Comparison of ENCODE assay signal across 8 mouse cellular contexts in the genomic region with DNA sequence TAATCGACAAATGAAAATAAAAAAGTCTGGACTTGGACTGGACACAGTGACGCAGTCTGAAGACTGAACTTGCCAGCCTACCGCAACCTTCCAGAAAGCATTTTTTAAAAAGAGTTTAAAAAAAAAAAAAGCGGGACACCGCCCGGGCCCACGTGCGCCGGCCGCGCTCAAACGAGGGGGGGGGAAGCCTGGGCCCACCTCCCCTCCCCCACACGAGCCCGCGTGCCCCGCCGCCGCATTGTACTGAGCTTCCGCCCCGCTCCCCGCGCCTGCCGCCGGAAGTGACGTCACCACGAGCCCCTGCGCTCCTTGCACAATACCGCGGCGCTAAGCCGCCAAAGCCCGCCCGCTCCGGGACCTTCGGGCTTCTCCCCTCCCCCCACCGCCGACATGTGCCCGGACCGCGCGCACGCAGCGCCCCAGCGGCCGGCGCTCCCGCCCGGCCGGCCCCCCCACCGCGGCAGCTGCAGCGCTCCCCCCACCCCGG. TPM values are rescaled to one million over a fixed set of nuclear protein-coding genes. Genes with fewer than 3 reads are reported as not detected.
DNase-seq lines count a peak whose midpoint lies in the region; ATAC-seq and TF ChIP-seq lines count a peak whose summit lies in the region.

No protein-coding gene starts in this region.

- DNase-seq in 3T3-L1 (ENCODE audit: low read depth, low spot score) = peak; percentile 90
- DNase-seq in adrenal gland, postnatal 4 days (ENCODE audit: low spot score in 2 of 2) = peak; percentile 88 to 92
- peak; percentile 96 for DNase-seq in embryonic facial prominence, embryonic 14.5 days (ENCODE audit: low spot score)
- DNase-seq in heart, adult 9 months (ENCODE audit: low spot score in 2 of 2) = peak; percentile 94 to 95
- peak; percentile 95 for DNase-seq in midbrain, postnatal 0 days (ENCODE audit: low spot score)
- peak; percentile 89 to 96 for DNase-seq in spleen, postnatal 10 days (ENCODE audit: low spot score in 2 of 2)

- WGBS in embryonic facial prominence, embryonic 14.5 days = 0% methylated on average over 14 of the region's 53 CpGs
- under 1% methylated on average over 38 of the region's 53 CpGs for WGBS in kidney, embryonic 14.5 days
- under 1% methylated on average over 49 of the region's 53 CpGs for WGBS in limb, embryonic 15.5 days
- WGBS in midbrain, postnatal 0 days = 2% methylated on average over 42 of the region's 53 CpGs

- H3K4me1 ChIP-seq in embryonic facial prominence, embryonic 14.5 days (ENCODE audit: control insufficient read depth, insufficient read depth, low read length) = no peaks in the 10 kb centered on the region
- H3K4me1 ChIP-seq in kidney, embryonic 14.5 days (ENCODE audit: control insufficient read depth, insufficient read depth, low read length) = peaks cover 5% of the 10 kb centered on the region
- H3K4me1 ChIP-seq in limb, embryonic 15.5 days = peaks cover 21% of the 10 kb centered on the region
- peaks cover 2% of the 10 kb centered on the region; the same call in 1 of the 2 replicates for H3K4me1 ChIP-seq in midbrain, postnatal 0 days (ENCODE audit: insufficient read depth, low read length)

- H3K27me3 ChIP-seq in embryonic facial prominence, embryonic 14.5 days (replicated peaks; ENCODE audit: control insufficient read depth, insufficient read depth, low read length) = no peaks in the 10 kb centered on the region
- H3K27me3 ChIP-seq in kidney, embryonic 14.5 days (ENCODE audit: control insufficient read depth, insufficient read depth, low read length) = no peaks in the 10 kb centered on the region
- H3K27me3 ChIP-seq in limb, embryonic 15.5 days = no peaks in the 10 kb centered on the region
- H3K27me3 ChIP-seq in midbrain, postnatal 0 days (ENCODE audit: insufficient read depth, low read length) = no peaks in the 10 kb centered on the region

- no peaks in the 10 kb centered on the region for H3K9me3 ChIP-seq in embryonic facial prominence, embryonic 14.5 days (ENCODE audit: control insufficient read depth, low read length)
- no peaks in the 10 kb centered on the region for H3K9me3 ChIP-seq in kidney, embryonic 14.5 days (ENCODE audit: control insufficient read depth, low read length)
- no peaks in the 10 kb centered on the region for H3K9me3 ChIP-seq in limb, embryonic 15.5 days
- H3K9me3 ChIP-seq in midbrain, postnatal 0 days (ENCODE audit: low read length) = no peaks in the 10 kb centered on the region

- H3K27ac ChIP-seq in embryonic facial prominence, embryonic 14.5 days (replicated peaks; ENCODE audit: low read depth, low read length) = peak overlapping the region; percentile 100
- H3K27ac ChIP-seq in kidney, embryonic 14.5 days (ENCODE audit: low read depth, low read length) = peak overlapping the region; percentile 99
- peak overlapping the region; percentile 100 for H3K27ac ChIP-seq in limb, embryonic 15.5 days
- peak overlapping the region; percentile 100 for H3K27ac ChIP-seq in midbrain, postnatal 0 days (ENCODE audit: low read depth, low read length)

- peaks cover 44% of the 10 kb centered on the region for H3K36me3 ChIP-seq in embryonic facial prominence, embryonic 14.5 days (ENCODE audit: control insufficient read depth, insufficient read depth, low read length)
- H3K36me3 ChIP-seq in kidney, embryonic 14.5 days (ENCODE audit: control insufficient read depth, insufficient read depth, low read length) = peaks cover 40% of the 10 kb centered on the region
- H3K36me3 ChIP-seq in limb, embryonic 15.5 days = peaks cover 19% of the 10 kb centered on the region
- peaks cover 16% of the 10 kb centered on the region for H3K36me3 ChIP-seq in midbrain, postnatal 0 days (ENCODE audit: insufficient read depth, low read length)

- peak overlapping the region; percentile 100 for H3K9ac ChIP-seq in embryonic facial prominence, embryonic 14.5 days (ENCODE audit: low read depth, low read length)
- peak overlapping the region; percentile 100 for H3K9ac ChIP-seq in kidney, embryonic 14.5 days (ENCODE audit: low read depth, low read length)
- H3K9ac ChIP-seq in limb, embryonic 15.5 days = peak overlapping the region; percentile 100
- H3K9ac ChIP-seq in midbrain, postnatal 0 days (replicated peaks; ENCODE audit: low read length, poor library complexity, severe bottlenecking) = peak overlapping the region; percentile 100

- TF ChIP-seq CTCF in midbrain, postnatal 0 days (IDR thresholded peaks at IDR 0.05) = no peak

- ATAC-seq in embryonic facial prominence, embryonic 14.5 days (ENCODE audit: low read depth) = peak; percentile 92
- peak; percentile 91 for ATAC-seq in kidney, embryonic 14.5 days (ENCODE audit: low FRiP score, low TSS enrichment)
- peak; percentile 88 for ATAC-seq in limb, embryonic 15.5 days (ENCODE audit: insufficient number of reproducible peaks, low FRiP score, low TSS enrichment, low read depth)
- ATAC-seq in midbrain, postnatal 0 days (ENCODE audit: low FRiP score) = peak; percentile 94

- H3K4me3 ChIP-seq in embryonic facial prominence, embryonic 14.5 days (ENCODE audit: low read depth, low read length) = peak overlapping the region; percentile 100
- H3K4me3 ChIP-seq in kidney, embryonic 14.5 days (ENCODE audit: low read length) = peak overlapping the region; percentile 100
- peak overlapping the region; percentile 99 for H3K4me3 ChIP-seq in limb, embryonic 15.5 days
- peak overlapping the region; percentile 99 for H3K4me3 ChIP-seq in midbrain, postnatal 0 days (ENCODE audit: low read depth, low read length)

- H3K4me2 ChIP-seq in embryonic facial prominence, embryonic 14.5 days (ENCODE audit: low read depth, low read length) = peak overlapping the region; percentile 72
- H3K4me2 ChIP-seq in kidney, embryonic 14.5 days (replicated peaks; ENCODE audit: low read depth, low read length) = peak overlapping the region; percentile 88
- peak overlapping the region; percentile 49 for H3K4me2 ChIP-seq in limb, embryonic 15.5 days
- H3K4me2 ChIP-seq in midbrain, postnatal 0 days (ENCODE audit: low read depth, low read length, poor library complexity, severe bottlenecking) = peak overlapping the region; percentile 59

RNA-seq across cellular contexts. Expression of a gene that starts 1.3 kb away (rescaled TPM):
- total RNA-seq in adrenal gland, postnatal 4 days (2021) = 100 to 1,000 TPM; 475 to 530 TPM
- polyA plus RNA-seq in embryonic facial prominence, embryonic 14.5 days (2014; fragmentation: Nextera tagmentation; extraction: Ambion mirVana) = 366 and 404 TPM in 2 replicates
- 432 and 617 TPM in 2 replicates for polyA plus RNA-seq in kidney, embryonic 14.5 days (2014; fragmentation: Nextera tagmentation; extraction: Ambion mirVana)
- 250 and 296 TPM in 2 replicates for polyA plus RNA-seq in limb, embryonic 15.5 days (2015; fragmentation: Nextera tagmentation; extraction: Ambion mirVana)
- total RNA-seq in midbrain, postnatal 0 days (2014; rRNA removed) = 177 and 211 TPM in 2 replicates
- polyA plus RNA-seq in midbrain, postnatal 0 days (2015; fragmentation: Nextera tagmentation; extraction: Ambion mirVana) = 136 and 161 TPM in 2 replicates

RNA-seq across cellular contexts. Expression of a gene that starts 17.4 kb away (rescaled TPM):
- 10 to 100 TPM; 76.2 to 81.3 TPM for total RNA-seq in adrenal gland, postnatal 4 days (2021)
- polyA plus RNA-seq in embryonic facial prominence, embryonic 14.5 days (2014; fragmentation: Nextera tagmentation; extraction: Ambion mirVana) = 107 and 125 TPM in 2 replicates
- polyA plus RNA-seq in kidney, embryonic 14.5 days (2014; fragmentation: Nextera tagmentation; extraction: Ambion mirVana) = 121 and 168 TPM in 2 replicates
- 101 TPM in 2 replicates for polyA plus RNA-seq in limb, embryonic 15.5 days (2015; fragmentation: Nextera tagmentation; extraction: Ambion mirVana)
- 32.0 and 57.6 TPM in 2 replicates for total RNA-seq in midbrain, postnatal 0 days (2014; rRNA removed)
- polyA plus RNA-seq in midbrain, postnatal 0 days (2015; fragmentation: Nextera tagmentation; extraction: Ambion mirVana) = 92.4 and 108 TPM in 2 replicates

Comparison
In these comparisons a context has a peak if more than half of its experiments do, and no peak if none do; other contexts are left out.
1. Peak in every context shown above with its lines: DNase-seq, ATAC-seq, H3K4me3 ChIP-seq and H3K27ac ChIP-seq.